Mouse (Mus musculus): Measurements from ENCODE around the gene Prm1.

GRCm38 (mm10) chr16:10777579-10778160 lies 28.0 kb downstream of the Prm1 start:
- TF ChIP-seq CTCF (IDR thresholded peaks at IDR 0.05; ENCODE audit: insufficient read depth, low read depth, low read length) (no peak), POLR2A (IDR thresholded peaks at IDR 0.05; ENCODE audit: insufficient read depth, low read depth, low read length) (no peak)

Measured in olfactory bulb, adult 2 months (tissue).